Mouse (Mus musculus) erythroblast, embryonic 14.5 days (primary cell): ENCODE results near the gene Eif4ebp2.

Source experiments
- GATA1 ChIP-seq: IDR thresholded peaks from 2 replicates; pipeline ENCODE4 v1.6.1; 2012; ENCODE audit warnings: low read length, inconsistent platforms, mixed read lengths
- TAL1 ChIP-seq: IDR thresholded peaks from 3 replicates; pipeline ENCODE4 v1.6.1; 2012; ENCODE audit warnings: low read length, inconsistent platforms, mixed read lengths

GRCm38 (mm10) chr10:61443876-61444275, 8.6 kb downstream of the Eif4ebp2 start:
- TF ChIP-seq TAL1 (no peak), GATA1 (no peak)
